Mouse (Mus musculus) lung, adult 2 months (tissue): Measurements from ENCODE around the gene Esrra.

Experiments
- CTCF ChIP-seq: fragments of 200-500 bp; IDR thresholded peaks from 2 replicates; pipeline ENCODE4 v1.5.1; 2011; ENCODE audit warnings: mild to moderate bottlenecking, low read length, control low read depth; ENCODE audit not compliant: insufficient read depth
- POLR2A ChIP-seq: fragments of 200-500 bp; IDR thresholded peaks from 2 replicates; pipeline ENCODE4 v1.6.1; 2011; ENCODE audit warnings: low read depth, mild to moderate bottlenecking, control low read depth, low read length, borderline replicate concordance; ENCODE audit errors: extremely low read depth

DNA sequence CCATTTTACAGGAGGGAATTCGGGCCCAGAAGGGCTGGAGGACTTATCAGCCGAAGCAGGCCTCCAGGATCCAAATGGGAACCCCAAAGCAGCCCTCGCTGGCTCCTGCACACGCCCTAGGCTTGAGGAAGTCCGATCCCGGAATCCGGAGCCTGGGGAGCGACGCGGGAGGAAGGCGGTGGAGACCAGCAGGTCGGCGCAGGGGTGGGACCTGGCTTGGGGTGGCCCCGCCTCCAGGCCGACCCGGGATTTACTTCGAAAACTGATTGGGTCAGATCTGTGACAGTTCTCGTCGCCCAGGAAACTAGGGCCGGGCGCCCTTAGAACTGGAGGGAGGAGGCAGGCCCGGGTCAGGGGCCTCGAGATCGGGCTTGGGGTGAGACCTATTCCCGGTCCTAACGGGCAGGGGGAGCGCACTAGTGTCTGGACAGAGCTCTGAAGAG is 20.7 kb upstream of the Esrra start, which contains the start of gene Gpr137:
- TF ChIP-seq CTCF (no peak), POLR2A (peak; percentile 87)
